Mouse (Mus musculus) stomach, embryonic 16.5 days (tissue): ENCODE measurements around the gene Kcnq4. TPM values are rescaled to one million over a fixed set of nuclear protein-coding genes. Genes with fewer than 3 reads are reported as not detected.

Source experiments
- ATAC-seq: fragments of 200-750 bp; cut with Nextera tagmentation; 2 replicates; pipeline ENCODE4 v1.8.0; 2017; ENCODE audit warnings: moderate number of reproducible peaks, moderate TSS enrichment; ENCODE audit not compliant: insufficient read depth, low FRiP score
- H3K27ac ChIP-seq: fragments of 300-500 bp; sonication (generic); 2 replicates; pipeline ENCODE4 v1.5.1; 2014; ENCODE audit warnings: low read length
- H3K27me3 ChIP-seq: fragments of 300-500 bp; sonication (generic); 2 replicates; pipeline ENCODE4 v1.6.1; 2014; ENCODE audit warnings: low read length, control low read depth, mixed read lengths; ENCODE audit not compliant: control insufficient read depth, insufficient read depth
- H3K36me3 ChIP-seq: fragments of 300-500 bp; sonication (generic); 2 replicates; pipeline ENCODE4 v1.6.1; 2014; ENCODE audit warnings: low read length; ENCODE audit not compliant: control insufficient read depth, insufficient read depth
- H3K4me1 ChIP-seq: fragments of 300-500 bp; sonication (generic); 2 replicates; pipeline ENCODE4 v1.6.1; 2014; ENCODE audit warnings: low read length, control low read depth, mixed read lengths; ENCODE audit not compliant: control insufficient read depth, insufficient read depth
- H3K4me2 ChIP-seq: fragments of 300-500 bp; sonication (generic); 2 replicates; pipeline ENCODE4 v1.6.1; 2014; ENCODE audit warnings: low read depth, low read length, mixed read lengths
- H3K4me3 ChIP-seq: fragments of 300-500 bp; sonication (generic); replicated peaks from 2 replicates; pipeline ENCODE4 v1.5.1; 2014; ENCODE audit warnings: mild to moderate bottlenecking, low read length
- H3K9ac ChIP-seq: fragments of 300-500 bp; sonication (generic); 2 replicates; pipeline ENCODE4 v1.6.1; 2014; ENCODE audit warnings: low read length
- H3K9me3 ChIP-seq: fragments of 300-500 bp; sonication (generic); replicated peaks from 2 replicates; pipeline ENCODE4 v1.6.1; 2016; ENCODE audit warnings: low read length, control low read depth; ENCODE audit not compliant: control insufficient read depth
- WGBS: fragments of 180-500 bp; shearing (Covaris S2); extraction: QIAGEN DNeasy Blood & Tissue Kit; methylation state at CpG from one replicate; pipeline ENCODE4 v1.1.7; 2014; 5-methylcytosine and 5-hydroxymethylcytosine counted together
- polyA plus RNA-seq: library from polyadenylated mRNA; unstranded; fragments of >200 nt; fragmentation: Nextera tagmentation; extraction: Ambion mirVana; gene quantifications from 2 replicates; pipeline ENCODE4 v1.2.1, GENCODE M21; 2015

The Kcnq4 gene
- polyA plus RNA-seq, 1 experiment from 2014 or later, result 3.3 TPM

GRCm38 (mm10) chr4:120692717-120693116 is 55.7 kb downstream of the Kcnq4 start:
- Histone ChIP-seq H3K27ac (no peak overlapping the region), H3K36me3 (no peaks in the 10 kb centered on the region), H3K9me3 (no peaks in the 10 kb centered on the region), H3K4me3 (no peak overlapping the region), H3K4me2 (no peak overlapping the region), H3K9ac (no peak overlapping the region), H3K27me3 (0 out of 2 replicates have a peak, but pooled peaks cover 4% of the 10 kb centered on the region), H3K4me1 (no peaks in the 10 kb centered on the region)
- no peak for ATAC-seq
- WGBS, result 45% methylated on average over 10 of the region's 10 CpGs

- H3K27ac ChIP-seq, result no peak overlapping the region
- ATAC-seq, result peak; percentile 50; the same call in 1 of the 2 replicates
- no peak overlapping the region for H3K9ac ChIP-seq
- H3K9me3 ChIP-seq, result no peaks in the 10 kb centered on the region
- H3K36me3 ChIP-seq, result no peaks in the 10 kb centered on the region
- no peak overlapping the region for H3K4me2 ChIP-seq
- WGBS, result 50% methylated on average over 6 of the region's 6 CpGs
- H3K4me1 ChIP-seq, result no peaks in the 10 kb centered on the region
- no peak overlapping the region for H3K4me3 ChIP-seq
- no peaks in the 10 kb centered on the region for H3K27me3 ChIP-seq
Observed at GRCm38 (mm10) chr4:120689317-120689716, 59.1 kb downstream of the Kcnq4 start.

GRCm38 (mm10) chr4:120687282-120687681 is 61.1 kb downstream of the Kcnq4 start:
- no peaks in the 10 kb centered on the region for H3K4me1 ChIP-seq
- H3K9ac ChIP-seq, result no peak overlapping the region
- H3K36me3 ChIP-seq, result no peaks in the 10 kb centered on the region
- no peak for ATAC-seq
- H3K27me3 ChIP-seq, result no peaks in the 10 kb centered on the region
- WGBS, result 35% methylated on average over 6 of the region's 6 CpGs
- H3K4me3 ChIP-seq, result no peak overlapping the region
- H3K4me2 ChIP-seq, result no peak overlapping the region
- no peaks in the 10 kb centered on the region for H3K9me3 ChIP-seq
- H3K27ac ChIP-seq, result no peak overlapping the region

- Histone ChIP-seq H3K9me3 (no peaks in the 10 kb centered on the region), H3K27ac (no peak overlapping the region), H3K4me1 (no peaks in the 10 kb centered on the region), H3K9ac (no peak overlapping the region), H3K27me3 (no peaks in the 10 kb centered on the region), H3K4me3 (no peak overlapping the region), H3K36me3 (no peaks in the 10 kb centered on the region), H3K4me2 (no peak overlapping the region)
- WGBS, result 44% methylated on average over 9 of the region's 9 CpGs
- ATAC-seq, result no peak
Observed at GRCm38 (mm10) chr4:120683278-120683997, 65.0 kb downstream of the Kcnq4 start.

GRCm38 (mm10) chr4:120682168-120682567 is 66.2 kb downstream of the Kcnq4 start:
- H3K9ac ChIP-seq, result no peak overlapping the region
- no peaks in the 10 kb centered on the region for H3K36me3 ChIP-seq
- H3K4me1 ChIP-seq, result no peaks in the 10 kb centered on the region
- H3K27me3 ChIP-seq, result no peaks in the 10 kb centered on the region
- ATAC-seq, result no peak
- WGBS, result 41% methylated on average over 10 of the region's 10 CpGs
- no peak overlapping the region for H3K4me3 ChIP-seq
- H3K27ac ChIP-seq, result no peak overlapping the region
- no peak overlapping the region for H3K4me2 ChIP-seq
- no peaks in the 10 kb centered on the region for H3K9me3 ChIP-seq

- H3K27ac ChIP-seq, result no peak overlapping the region
- no peak overlapping the region for H3K4me2 ChIP-seq
- no peak for ATAC-seq
- no peak overlapping the region for H3K9ac ChIP-seq
- H3K4me3 ChIP-seq, result no peak overlapping the region
- H3K27me3 ChIP-seq, result no peaks in the 10 kb centered on the region
- H3K4me1 ChIP-seq, result no peaks in the 10 kb centered on the region
- 45% methylated on average over 7 of the region's 7 CpGs for WGBS
- H3K9me3 ChIP-seq, result no peaks in the 10 kb centered on the region
- H3K36me3 ChIP-seq, result no peaks in the 10 kb centered on the region
Observed at GRCm38 (mm10) chr4:120680953-120681352, 67.5 kb downstream of the Kcnq4 start.

- no peaks in the 10 kb centered on the region for H3K36me3 ChIP-seq
- ATAC-seq, result peak; percentile 21; the same call in 1 of the 2 replicates
- WGBS, result 58% methylated on average over 2 of the region's 2 CpGs
Observed at GRCm38 (mm10) chr4:120675640-120676039, 72.8 kb downstream of the Kcnq4 start.

GRCm38 (mm10) chr4:120674775-120675451 is 73.5 kb downstream of the Kcnq4 start:
- no peak overlapping the region for H3K27ac ChIP-seq
- no peaks in the 10 kb centered on the region for H3K4me1 ChIP-seq
- no peak overlapping the region for H3K9ac ChIP-seq
- no peak overlapping the region for H3K4me2 ChIP-seq
- no peaks in the 10 kb centered on the region for H3K9me3 ChIP-seq
- H3K27me3 ChIP-seq, result no peaks in the 10 kb centered on the region
- ATAC-seq, result peak; percentile 56; the same call in 1 of the 2 replicates
- H3K4me3 ChIP-seq, result no peak overlapping the region
- no peaks in the 10 kb centered on the region for H3K36me3 ChIP-seq
- WGBS, result 57% methylated on average over 8 of the region's 8 CpGs

More at GRCm38 (mm10) chr4:120675640-120676039, 72.8 kb downstream of the Kcnq4 start:
- H3K27ac ChIP-seq, result no peak overlapping the region
- H3K4me2 ChIP-seq, result no peak overlapping the region
- H3K4me1 ChIP-seq, result no peaks in the 10 kb centered on the region
- no peaks in the 10 kb centered on the region for H3K27me3 ChIP-seq
- H3K9ac ChIP-seq, result no peak overlapping the region
- H3K9me3 ChIP-seq, result no peaks in the 10 kb centered on the region
- no peak overlapping the region for H3K4me3 ChIP-seq

GRCm38 (mm10) chr4:120673606-120674005 is 74.8 kb downstream of the Kcnq4 start:
- Histone ChIP-seq H3K4me3 (no peak overlapping the region), H3K9me3 (no peaks in the 10 kb centered on the region), H3K27me3 (peaks cover 5% of the 10 kb centered on the region; the same call in 1 of the 2 replicates), H3K4me1 (no peaks in the 10 kb centered on the region), H3K27ac (no peak overlapping the region), H3K36me3 (no peaks in the 10 kb centered on the region), H3K4me2 (no peak overlapping the region), H3K9ac (no peak overlapping the region)
- 76% methylated on average over 3 of the region's 3 CpGs for WGBS
- ATAC-seq, result no peak
